Mouse (Mus musculus) myocyte (in vitro differentiated cells): Measurements from ENCODE around the gene Sh2d7.

ENCODE experiments used
- E2F4 ChIP-seq: IDR thresholded peaks from one replicate; pipeline ENCODE4 v1.6.1; 2011; ENCODE audit warnings: mild to moderate bottlenecking, control low read depth, moderate library complexity; ENCODE audit not compliant: insufficient read depth
- MAX ChIP-seq: IDR thresholded peaks from one replicate; pipeline ENCODE4 v1.6.1; 2011; ENCODE audit warnings: low read depth, mild to moderate bottlenecking, control low read depth
- MYOD1 ChIP-seq, 3 experiments: IDR thresholded peaks; one replicate each; pipeline ENCODE4 v1.6.1; 2011; ENCODE audit warnings: control low read depth in 2 of 3, low read depth in 2 of 3, mild to moderate bottlenecking in 2 of 3, moderate library complexity in 1 of 3; ENCODE audit not compliant: insufficient read length in 2 of 3, control insufficient read depth in 1 of 3
- MYOG ChIP-seq, 3 experiments: IDR thresholded peaks; one replicate each; pipeline ENCODE4 v1.6.1; 2011; ENCODE audit warnings: control low read depth in 2 of 3, low read depth in 2 of 3, mild to moderate bottlenecking in 2 of 3; ENCODE audit not compliant: insufficient read length in 2 of 3, control insufficient read depth in 1 of 3, insufficient read depth in 1 of 3
- POLR2A ChIP-seq: IDR thresholded peaks from one replicate; pipeline ENCODE4 v1.6.1; 2011; ENCODE audit warnings: low read depth, mild to moderate bottlenecking, control low read depth, moderate library complexity; ENCODE audit not compliant: insufficient read length
- POLR2AphosphoS2 ChIP-seq: IDR thresholded peaks from one replicate; pipeline ENCODE4 v1.6.1; 2011; ENCODE audit warnings: low read depth, control low read depth; ENCODE audit not compliant: insufficient read length
- REST ChIP-seq: IDR thresholded peaks from one replicate; pipeline ENCODE4 v1.6.1; 2011; ENCODE audit warnings: mild to moderate bottlenecking, control low read depth, moderate library complexity; ENCODE audit not compliant: insufficient read depth, insufficient read length
- TCF12 ChIP-seq: IDR thresholded peaks from one replicate; pipeline ENCODE4 v1.6.1; 2011; ENCODE audit warnings: mild to moderate bottlenecking, control low read depth; ENCODE audit not compliant: poor library complexity, insufficient read depth, severe bottlenecking
- TCF3 ChIP-seq: IDR thresholded peaks from one replicate; pipeline ENCODE4 v1.6.1; 2011; ENCODE audit warnings: low read depth, control low read depth; ENCODE audit not compliant: insufficient read length
- USF1 ChIP-seq: IDR thresholded peaks from one replicate; pipeline ENCODE4 v1.6.1; 2011; ENCODE audit warnings: low read depth, mild to moderate bottlenecking, control low read depth, moderate library complexity

GRCm38 (mm10) chr9:54527694-54528093 is 11.1 kb upstream of the Sh2d7 start:
- no peak for TF ChIP-seq TCF3
- TF ChIP-seq MAX = no peak
- no peak for TF ChIP-seq POLR2A
- TF ChIP-seq MYOG (IDR thresholded peaks at IDR 0.05; ENCODE audit: control insufficient read depth in 1 of 3, insufficient read depth in 1 of 3, insufficient read length in 2 of 3, low read depth in 2 of 3) = no peak
- TF ChIP-seq MYOD1 (IDR thresholded peaks at IDR 0.05; ENCODE audit: control insufficient read depth in 1 of 3, insufficient read length in 2 of 3, low read depth in 2 of 3) = no peak
- TF ChIP-seq E2F4 = no peak
- no peak for TF ChIP-seq REST
- TF ChIP-seq TCF12 = no peak
- no peak for TF ChIP-seq USF1
- TF ChIP-seq POLR2AphosphoS2 = no peak
